Mouse (Mus musculus): ENCODE data around the gene Gpr25. TPM values are rescaled to one million over a fixed set of nuclear protein-coding genes. Genes with fewer than 3 reads are reported as not detected.

Gene Gpr25
- polyA plus RNA-seq, 1 experiment: not detected

GRCm38 (mm10) chr1:136229040-136229373 lies 31.7 kb downstream of the Gpr25 start:
- Histone ChIP-seq H3K4me3 (ENCODE audit: insufficient read depth, low read depth, low read length) (no peak overlapping the region), H3K27ac (ENCODE audit: insufficient read depth, low read depth, low read length) (no peak overlapping the region), H3K4me1 (ENCODE audit: control insufficient read depth, insufficient read depth, low read length) (peaks cover 14% of the 10 kb centered on the region)
- 44% methylated on average over 6 of the region's 6 CpGs for WGBS
- TF ChIP-seq POLR2A (IDR thresholded peaks at IDR 0.05; ENCODE audit: insufficient read depth, low read depth, low read length) (no peak), CTCF (IDR thresholded peaks at IDR 0.05; ENCODE audit: insufficient read depth, low read depth, low read length) (no peak)

GRCm38 (mm10) chr1:136228328-136229039 lies 32.2 kb downstream of the Gpr25 start:
- TF ChIP-seq CTCF (IDR thresholded peaks at IDR 0.05; ENCODE audit: insufficient read depth, low read depth, low read length): no peak
- no peak for TF ChIP-seq POLR2A (IDR thresholded peaks at IDR 0.05; ENCODE audit: insufficient read depth, low read depth, low read length)
- no peak overlapping the region for H3K4me3 ChIP-seq (ENCODE audit: insufficient read depth, low read depth, low read length)
- 42% methylated on average over 13 of the region's 13 CpGs for WGBS
- H3K27ac ChIP-seq (ENCODE audit: insufficient read depth, low read depth, low read length): no peak overlapping the region
- peaks cover 13% of the 10 kb centered on the region for H3K4me1 ChIP-seq (ENCODE audit: control insufficient read depth, insufficient read depth, low read length)

GRCm38 (mm10) chr1:136227870-136228269 lies 32.8 kb downstream of the Gpr25 start:
- H3K27ac ChIP-seq (ENCODE audit: insufficient read depth, low read depth, low read length): no peak overlapping the region
- 58% methylated on average over 4 of the region's 4 CpGs for WGBS
- TF ChIP-seq POLR2A (IDR thresholded peaks at IDR 0.05; ENCODE audit: insufficient read depth, low read depth, low read length) (no peak), CTCF (IDR thresholded peaks at IDR 0.05; ENCODE audit: insufficient read depth, low read depth, low read length) (no peak)
- H3K4me3 ChIP-seq (ENCODE audit: insufficient read depth, low read depth, low read length): no peak overlapping the region
- H3K4me1 ChIP-seq (ENCODE audit: control insufficient read depth, insufficient read depth, low read length): peaks cover 12% of the 10 kb centered on the region

GRCm38 (mm10) chr1:136226626-136227025 lies 34.0 kb downstream of the Gpr25 start:
- H3K4me1 ChIP-seq (ENCODE audit: control insufficient read depth, insufficient read depth, low read length): peaks cover 12% of the 10 kb centered on the region
- H3K27ac ChIP-seq (ENCODE audit: insufficient read depth, low read depth, low read length): no peak overlapping the region
- 94% methylated on average over 8 of the region's 8 CpGs for WGBS
- H3K4me3 ChIP-seq (ENCODE audit: insufficient read depth, low read depth, low read length): no peak overlapping the region
- no peak for TF ChIP-seq POLR2A (IDR thresholded peaks at IDR 0.05; ENCODE audit: insufficient read depth, low read depth, low read length)
- no peak for TF ChIP-seq CTCF (IDR thresholded peaks at IDR 0.05; ENCODE audit: insufficient read depth, low read depth, low read length)

- TF ChIP-seq CTCF (IDR thresholded peaks at IDR 0.05; ENCODE audit: insufficient read depth, low read depth, low read length): no peak
- no peak for TF ChIP-seq POLR2A (IDR thresholded peaks at IDR 0.05; ENCODE audit: insufficient read depth, low read depth, low read length)
- peaks cover 12% of the 10 kb centered on the region for H3K4me1 ChIP-seq (ENCODE audit: control insufficient read depth, insufficient read depth, low read length)
- no peak overlapping the region for H3K27ac ChIP-seq (ENCODE audit: insufficient read depth, low read depth, low read length)
- WGBS: 97% methylated on average over 8 of the region's 8 CpGs
- no peak overlapping the region for H3K4me3 ChIP-seq (ENCODE audit: insufficient read depth, low read depth, low read length)
Measured at GRCm38 (mm10) chr1:136225846-136226245, 34.8 kb downstream of the Gpr25 start.

GRCm38 (mm10) chr1:136223758-136224342 lies 36.8 kb downstream of the Gpr25 start:
- H3K4me3 ChIP-seq (ENCODE audit: insufficient read depth, low read depth, low read length): no peak overlapping the region
- H3K4me1 ChIP-seq (ENCODE audit: control insufficient read depth, insufficient read depth, low read length): peaks cover 7% of the 10 kb centered on the region
- no peak for TF ChIP-seq POLR2A (IDR thresholded peaks at IDR 0.05; ENCODE audit: insufficient read depth, low read depth, low read length)
- TF ChIP-seq CTCF (IDR thresholded peaks at IDR 0.05; ENCODE audit: insufficient read depth, low read depth, low read length): no peak
- no peak overlapping the region for H3K27ac ChIP-seq (ENCODE audit: insufficient read depth, low read depth, low read length)
- 93% methylated on average over 10 of the region's 10 CpGs for WGBS

GRCm38 (mm10) chr1:136222386-136222785 lies 38.3 kb downstream of the Gpr25 start:
- Histone ChIP-seq H3K27ac (ENCODE audit: insufficient read depth, low read depth, low read length) (no peak overlapping the region), H3K4me3 (ENCODE audit: insufficient read depth, low read depth, low read length) (no peak overlapping the region), H3K4me1 (ENCODE audit: control insufficient read depth, insufficient read depth, low read length) (no peaks in the 10 kb centered on the region)
- 90% methylated on average over 10 of the region's 10 CpGs for WGBS
- no peak for TF ChIP-seq CTCF (IDR thresholded peaks at IDR 0.05; ENCODE audit: insufficient read depth, low read depth, low read length)
- TF ChIP-seq POLR2A (IDR thresholded peaks at IDR 0.05; ENCODE audit: insufficient read depth, low read depth, low read length): no peak

- Histone ChIP-seq H3K4me1 (ENCODE audit: control insufficient read depth, insufficient read depth, low read length) (no peaks in the 10 kb centered on the region), H3K4me3 (ENCODE audit: insufficient read depth, low read depth, low read length) (no peak overlapping the region), H3K27ac (ENCODE audit: insufficient read depth, low read depth, low read length) (no peak overlapping the region)
- no peak for TF ChIP-seq POLR2A (IDR thresholded peaks at IDR 0.05; ENCODE audit: insufficient read depth, low read depth, low read length)
- no peak for TF ChIP-seq CTCF (IDR thresholded peaks at IDR 0.05; ENCODE audit: insufficient read depth, low read depth, low read length)
- WGBS: 75% methylated on average over 10 of the region's 10 CpGs
Measured at GRCm38 (mm10) chr1:136220037-136220871, 40.4 kb downstream of the Gpr25 start.

GRCm38 (mm10) chr1:136214304-136214703 lies 46.4 kb downstream of the Gpr25 start:
- H3K4me1 ChIP-seq (ENCODE audit: control insufficient read depth, insufficient read depth, low read length): no peaks in the 10 kb centered on the region
- no peak overlapping the region for H3K4me3 ChIP-seq (ENCODE audit: insufficient read depth, low read depth, low read length)
- 84% methylated on average over 15 of the region's 15 CpGs for WGBS
- TF ChIP-seq POLR2A (IDR thresholded peaks at IDR 0.05; ENCODE audit: insufficient read depth, low read depth, low read length) (no peak), CTCF (IDR thresholded peaks at IDR 0.05; ENCODE audit: insufficient read depth, low read depth, low read length) (no peak)
- no peak overlapping the region for H3K27ac ChIP-seq (ENCODE audit: insufficient read depth, low read depth, low read length)

Measured in olfactory bulb, adult 2 months (tissue).